ENCODE assay signal across 8 mouse cellular contexts in the genomic region with DNA sequence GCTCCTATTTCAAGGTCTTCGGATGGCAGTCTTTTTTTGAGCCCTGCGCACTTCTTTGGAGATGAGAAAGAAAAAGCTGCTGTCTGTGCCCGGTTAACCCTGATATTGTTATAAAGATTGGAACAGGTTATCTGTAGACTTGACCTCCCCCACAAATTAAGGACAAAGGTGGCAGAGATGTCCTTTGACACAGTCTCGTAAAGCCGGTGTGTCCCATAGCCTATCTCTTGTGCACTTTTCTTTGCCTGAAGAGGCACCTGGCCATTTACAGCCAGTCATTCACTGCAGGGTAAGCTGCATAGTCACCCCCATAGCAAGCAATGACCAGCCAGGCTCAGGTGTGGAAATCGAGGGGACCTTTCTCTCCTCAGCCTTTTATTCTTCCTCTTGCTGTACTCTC. TPM values are rescaled to one million over a fixed set of nuclear protein-coding genes. Genes with fewer than 3 reads are reported as not detected.
A peak's percentile ranks its signal among the peaks of the same experiment; 100 is the strongest.
DNase-seq lines count a peak whose midpoint lies in the region; ATAC-seq and TF ChIP-seq lines count a peak whose summit lies in the region.

No protein-coding gene starts in this region.

- no peaks in the 10 kb centered on the region for H3K36me3 ChIP-seq in testis, adult 2 months (ENCODE audit: control insufficient read depth, insufficient read depth, low read length)
- no peaks in the 10 kb centered on the region for H3K36me3 ChIP-seq in forebrain, postnatal 0 days (ENCODE audit: insufficient read depth)
- H3K36me3 ChIP-seq in stomach, embryonic 16.5 days (ENCODE audit: control insufficient read depth, insufficient read depth, low read length), result no peaks in the 10 kb centered on the region

- peak overlapping the region; percentile 55; the same call in 1 of the 2 replicates for H3K9ac ChIP-seq in forebrain, postnatal 0 days
- H3K9ac ChIP-seq in stomach, embryonic 16.5 days (ENCODE audit: low read length), result peak overlapping the region; percentile 74

- no peak for ATAC-seq in forebrain, postnatal 0 days
- ATAC-seq in stomach, embryonic 16.5 days (ENCODE audit: insufficient read depth, low FRiP score), result no peak

- no peak for DNase-seq in testis, postnatal 14 days (ENCODE audit: low spot score)
- no peak for DNase-seq in forebrain, postnatal 0 days
- DNase-seq in liver, result peak; percentile 10
- DNase-seq in thymus, postnatal 14 days, result no peak
- no peak for DNase-seq in yolk sac, embryonic 10.5 days (ENCODE audit: low spot score)
- DNase-seq in layer of hippocampus, postnatal 14 days (ENCODE audit: low spot score in 2 of 2), result no peak

- peaks cover 8% of the 10 kb centered on the region for H3K4me1 ChIP-seq in testis, adult 2 months (ENCODE audit: control insufficient read depth, insufficient read depth, low read length)
- 0 out of 2 replicates have a peak, but pooled peaks cover 7% of the 10 kb centered on the region for H3K4me1 ChIP-seq in forebrain, postnatal 0 days (ENCODE audit: insufficient read depth)
- H3K4me1 ChIP-seq in stomach, embryonic 16.5 days (ENCODE audit: control insufficient read depth, insufficient read depth, low read length), result peaks cover 9% of the 10 kb centered on the region

- no peak for TF ChIP-seq CTCF in testis, adult 2 months (IDR thresholded peaks at IDR 0.05; ENCODE audit: control insufficient read depth, insufficient read depth, insufficient replicate concordance, low read depth, low read length)
- no peak for TF ChIP-seq CTCF in forebrain, postnatal 0 days (IDR thresholded peaks at IDR 0.05; ENCODE audit: low read depth)

- no peak overlapping the region for H3K27ac ChIP-seq in testis, adult 2 months (ENCODE audit: control insufficient read depth, insufficient read depth, low read depth, low read length)
- no peak overlapping the region for H3K27ac ChIP-seq in forebrain, postnatal 0 days (ENCODE audit: low read depth, low read length)
- H3K27ac ChIP-seq in stomach, embryonic 16.5 days (ENCODE audit: low read length), result 0 out of 2 replicates have a peak overlapping the region, but pooled peaks have one; percentile 11

- no peak for TF ChIP-seq POLR2A in testis, adult 2 months (IDR thresholded peaks at IDR 0.05; ENCODE audit: control insufficient read depth, low read depth, low read length)

- H3K4me3 ChIP-seq in testis, adult 2 months (ENCODE audit: control insufficient read depth, low read depth, low read length), result peak overlapping the region; percentile 98
- H3K4me3 ChIP-seq in forebrain, postnatal 0 days (ENCODE audit: low read depth, low read length), result peak overlapping the region; percentile 61
- H3K4me3 ChIP-seq in stomach, embryonic 16.5 days (replicated peaks; ENCODE audit: low read length), result peak overlapping the region; percentile 81

- no peaks in the 10 kb centered on the region for H3K27me3 ChIP-seq in testis, adult 2 months (ENCODE audit: control insufficient read depth, insufficient read depth, low read length)
- no peaks in the 10 kb centered on the region for H3K27me3 ChIP-seq in forebrain, postnatal 0 days (ENCODE audit: insufficient read depth, low read length)
- no peaks in the 10 kb centered on the region for H3K27me3 ChIP-seq in stomach, embryonic 16.5 days (ENCODE audit: control insufficient read depth, insufficient read depth, low read length)

- no peaks in the 10 kb centered on the region for H3K9me3 ChIP-seq in forebrain, postnatal 0 days (ENCODE audit: low read length)
- no peaks in the 10 kb centered on the region for H3K9me3 ChIP-seq in stomach, embryonic 16.5 days (replicated peaks; ENCODE audit: control insufficient read depth, low read length)

- H3K4me2 ChIP-seq in forebrain, postnatal 0 days (ENCODE audit: low read depth), result peak overlapping the region; percentile 78
- H3K4me2 ChIP-seq in stomach, embryonic 16.5 days (ENCODE audit: low read depth, low read length), result peak overlapping the region; percentile 78

- WGBS in forebrain, postnatal 0 days, result 38% methylated on average over 6 of the region's 6 CpGs
- 23% methylated on average over 6 of the region's 6 CpGs for WGBS in stomach, embryonic 16.5 days

RNA-seq across cellular contexts. Expression of a gene that starts 0.8 kb away (rescaled TPM):
- 19.7 and 20.4 TPM in 2 replicates for polyA plus RNA-seq in testis, adult 2 months (2012; rRNA removed)
- total RNA-seq in forebrain, postnatal 0 days (2014; rRNA removed), result 37.6 and 40.5 TPM in 2 replicates
- polyA plus RNA-seq in forebrain, postnatal 0 days (2015; fragmentation: Nextera tagmentation; extraction: Ambion mirVana), result 35.2 and 39.6 TPM in 2 replicates
- 47.7 and 47.8 TPM in 2 replicates for polyA plus RNA-seq in stomach, embryonic 16.5 days (2015; fragmentation: Nextera tagmentation; extraction: Ambion mirVana)
- total RNA-seq in layer of hippocampus, postnatal 14 days (2021), result 10 to 100 TPM; 19.6 to 26.3 TPM

RNA-seq across cellular contexts. Expression of a gene that starts 13.5 kb away (rescaled TPM):
- polyA plus RNA-seq in testis, adult 2 months (2012; rRNA removed), result 138 and 143 TPM in 2 replicates
- 68.2 and 70.9 TPM in 2 replicates for total RNA-seq in forebrain, postnatal 0 days (2014; rRNA removed)
- polyA plus RNA-seq in forebrain, postnatal 0 days (2015; fragmentation: Nextera tagmentation; extraction: Ambion mirVana), result 32.3 and 40.3 TPM in 2 replicates
- 45.5 and 50.8 TPM in 2 replicates for polyA plus RNA-seq in stomach, embryonic 16.5 days (2015; fragmentation: Nextera tagmentation; extraction: Ambion mirVana)
- 10 to 100 TPM; 50.2 to 50.6 TPM for total RNA-seq in layer of hippocampus, postnatal 14 days (2021)

RNA-seq across cellular contexts. Expression of a gene that starts 26.5 kb away (rescaled TPM):
- polyA plus RNA-seq in testis, adult 2 months (2012; rRNA removed), result 105 and 112 TPM in 2 replicates
- total RNA-seq in forebrain, postnatal 0 days (2014; rRNA removed), result 81.2 and 104 TPM in 2 replicates
- 23.0 and 34.3 TPM in 2 replicates for polyA plus RNA-seq in forebrain, postnatal 0 days (2015; fragmentation: Nextera tagmentation; extraction: Ambion mirVana)
- polyA plus RNA-seq in stomach, embryonic 16.5 days (2015; fragmentation: Nextera tagmentation; extraction: Ambion mirVana), result 19.7 and 23.4 TPM in 2 replicates
- total RNA-seq in layer of hippocampus, postnatal 14 days (2021), result 10 to 100 TPM; 43.5 to 49.4 TPM
